Mouse (Mus musculus): Measurements from ENCODE around the gene Ccnt2. TPM values are rescaled to one million over a fixed set of nuclear protein-coding genes. Genes with fewer than 3 reads are reported as not detected.

The Ccnt2 gene
- total and polyA plus RNA-seq, 3 experiments, result 18.1 to 30.8 (median 27.4) TPM

GRCm38 (mm10) chr1:127827325-127827724 lies 53.4 kb downstream of the Ccnt2 start:
- H3K79me2 ChIP-seq (replicated peaks; ENCODE audit: control insufficient read depth, extremely low read depth, insufficient read depth, poor library complexity, severe bottlenecking), result no peaks in the 10 kb centered on the region
- no peaks in the 10 kb centered on the region for H3K9me3 ChIP-seq (replicated peaks; ENCODE audit: low read length)
- no peak overlapping the region for H3K9ac ChIP-seq (ENCODE audit: insufficient read depth, low read depth)
- dilution Hi-C loops (cut with MboI; ENCODE audit: extremely low pct_ligation_motif_present, extremely low pct_unique_long_range_greater_than_20kb, low sequenced_read_pairs), result no loop called here
- peaks cover 6% of the 10 kb centered on the region in 2 experiments; a peak in 2 of 4 replicates for H3K4me1 ChIP-seq (ENCODE audit: control insufficient read depth in 1 of 2, insufficient read depth in 2 of 2)
- H3K27ac ChIP-seq (ENCODE audit: insufficient read depth, low read depth), result no peak overlapping the region
- peak; percentile 71 for DNase-seq (ENCODE audit: extremely low read depth)
- in situ Hi-C loops (cut with MboI; ENCODE audit: low pct_ligation_motif_present, low pct_unique_long_range_greater_than_20kb, low sequenced_read_pairs), result no loop called here
- no peak overlapping the region for H3K4me3 ChIP-seq (replicated peaks in 1 of 3; ENCODE audit: low read depth in 2 of 3, low read length in 2 of 3, poor library complexity in 1 of 3)
- TF ChIP-seq ZC3H11A (IDR thresholded peaks at IDR 0.05; ENCODE audit: low read depth, low read length), result 0 out of 2 replicates have a peak, but pooled peaks have one; percentile 21
- TF ChIP-seq EP300 (IDR thresholded peaks at IDR 0.05; ENCODE audit: low read length), result no peak
- TF ChIP-seq IRF4 (IDR thresholded peaks at IDR 0.05; ENCODE audit: low read depth, low read length), result no peak; the same call in 1 of the 2 replicates
- TF ChIP-seq NELFE (IDR thresholded peaks at IDR 0.05; ENCODE audit: low read depth, low read length), result no peak
- TF ChIP-seq ZMIZ1 (IDR thresholded peaks at IDR 0.05; ENCODE audit: low read depth, low read length), result no peak
- no peak for TF ChIP-seq CHD2 (IDR thresholded peaks at IDR 0.05; ENCODE audit: low read length)
- no peak for TF ChIP-seq USF2 (conservative IDR thresholded peaks at IDR 0.05; ENCODE audit: low read depth, low read length)
- TF ChIP-seq JUND (conservative IDR thresholded peaks at IDR 0.05; ENCODE audit: low read depth, low read length), result peak; percentile 41; the same call in 1 of the 2 replicates
- TF ChIP-seq KAT2A (IDR thresholded peaks at IDR 0.05; ENCODE audit: insufficient replicate concordance, low read length), result no peak
- no peak for TF ChIP-seq MAFK (IDR thresholded peaks at IDR 0.05; ENCODE audit: insufficient replicate concordance, low read length)
- TF ChIP-seq E2F4 (IDR thresholded peaks at IDR 0.05; ENCODE audit: insufficient replicate concordance, low read depth, low read length), result no peak
- TF ChIP-seq UBTF (IDR thresholded peaks at IDR 0.05; ENCODE audit: low read depth, low read length), result no peak
- TF ChIP-seq ELF1 (IDR thresholded peaks at IDR 0.05; ENCODE audit: low read depth, low read length), result no peak
- TF ChIP-seq ETS1 (conservative IDR thresholded peaks at IDR 0.05; ENCODE audit: low read depth, low read length), result no peak
- TF ChIP-seq GABPA (IDR thresholded peaks at IDR 0.05; ENCODE audit: insufficient replicate concordance, low read depth, low read length), result no peak
- no peak for TF ChIP-seq BHLHE40 (IDR thresholded peaks at IDR 0.05; ENCODE audit: low read depth, low read length)
- TF ChIP-seq MYC (IDR thresholded peaks at IDR 0.05; ENCODE audit: low read depth, low read length), result 0 out of 2 replicates have a peak, but pooled peaks have one; percentile 32
- TF ChIP-seq CHD1 (IDR thresholded peaks at IDR 0.05; ENCODE audit: low read depth, low read length), result no peak
- no peak for TF ChIP-seq SIN3A (IDR thresholded peaks at IDR 0.05; ENCODE audit: low read length)
- TF ChIP-seq POLR2A (IDR thresholded peaks at IDR 0.05; ENCODE audit: low read depth, low read length), result no peak
- TF ChIP-seq JUN (IDR thresholded peaks at IDR 0.05; ENCODE audit: insufficient read depth, low read depth, low read length), result no peak
- peak; percentile 20 to 90; a peak in 2 of 4 replicates for TF ChIP-seq CTCF (conservative IDR thresholded peaks at IDR 0.05 in 1 of 2, IDR thresholded peaks at IDR 0.05 in 1 of 2; ENCODE audit: low read depth in 2 of 2, low read length in 2 of 2)
- no peak for TF ChIP-seq PAX5 (IDR thresholded peaks at IDR 0.05; ENCODE audit: low read length)
- TF ChIP-seq ZNF384 (IDR thresholded peaks at IDR 0.05; ENCODE audit: low read depth, low read length), result peak; percentile 82
- TF ChIP-seq TCF12 (IDR thresholded peaks at IDR 0.05; ENCODE audit: low read depth, low read length), result no peak
- no peak for TF ChIP-seq USF1 (IDR thresholded peaks at IDR 0.05; ENCODE audit: low read depth, low read length)
- TF ChIP-seq ZKSCAN1 (IDR thresholded peaks at IDR 0.05; ENCODE audit: borderline replicate concordance, low read depth, low read length), result no peak
- TF ChIP-seq RAD21 (IDR thresholded peaks at IDR 0.05; ENCODE audit: low read depth, low read length), result peak; percentile 100
- TF ChIP-seq NRF1 (IDR thresholded peaks at IDR 0.05; ENCODE audit: low read depth, low read length), result no peak
- no peak for TF ChIP-seq POLR2AphosphoS2 (IDR thresholded peaks at IDR 0.05; ENCODE audit: low read depth, low read length)
- no peak for TF ChIP-seq RCOR1 (conservative IDR thresholded peaks at IDR 0.05; ENCODE audit: low read depth, low read length)
- no peak for TF ChIP-seq HCFC1 (IDR thresholded peaks at IDR 0.05; ENCODE audit: low read depth, low read length)
- no peak for TF ChIP-seq MEF2A (IDR thresholded peaks at IDR 0.05; ENCODE audit: borderline replicate concordance, low read depth, low read length)
- no peak for TF ChIP-seq TBP (conservative IDR thresholded peaks at IDR 0.05; ENCODE audit: low read depth, low read length)
- TF ChIP-seq MAZ (IDR thresholded peaks at IDR 0.05; ENCODE audit: low read depth, low read length), result no peak
- TF ChIP-seq SMC3 (IDR thresholded peaks at IDR 0.05; ENCODE audit: low read depth, low read length), result peak; percentile 74
- no peak for TF ChIP-seq MAX (IDR thresholded peaks at IDR 0.05; ENCODE audit: low read length)
- TF ChIP-seq MXI1 (IDR thresholded peaks at IDR 0.05; ENCODE audit: low read depth, low read length), result no peak
- H3K36me3 ChIP-seq (replicated peaks in 1 of 2; ENCODE audit: control insufficient read depth in 1 of 2, insufficient read depth in 1 of 2, low read length in 1 of 2), result no peaks in the 10 kb centered on the region
- no peaks in the 10 kb centered on the region for H3K27me3 ChIP-seq (replicated peaks)
- no peak overlapping the region for H3K4me2 ChIP-seq (ENCODE audit: insufficient read depth, low read depth, poor library complexity, severe bottlenecking)

Measured in CH12.LX (cell line).